ENCODE assay signal across 8 mouse cellular contexts in genomic region chr2:10049456-10049855, GRCm38 (mm10). TPM values are rescaled to one million over a fixed set of nuclear protein-coding genes. Genes with fewer than 3 reads are reported as not detected.
DNase-seq lines count a peak whose midpoint lies in the region; ATAC-seq and TF ChIP-seq lines count a peak whose summit lies in the region.

No protein-coding gene starts in this region.

- peak overlapping the region; percentile 88 for H3K4me2 ChIP-seq in forebrain, postnatal 0 days (ENCODE audit: low read depth)
- H3K4me2 ChIP-seq in liver, embryonic 16.5 days (ENCODE audit: low read depth, low read length) = peak overlapping the region; percentile 78

- H3K36me3 ChIP-seq in heart, embryonic 10.5 days = peaks cover 8% of the 10 kb centered on the region; the same call in 1 of the 2 replicates
- peaks cover 7% of the 10 kb centered on the region for H3K36me3 ChIP-seq in E14TG2a.4 (ENCODE audit: insufficient read depth, low read length)
- peaks cover 4% of the 10 kb centered on the region; the same call in 1 of the 2 replicates for H3K36me3 ChIP-seq in forebrain, postnatal 0 days (ENCODE audit: insufficient read depth)
- H3K36me3 ChIP-seq in liver, embryonic 16.5 days (ENCODE audit: control insufficient read depth, insufficient read depth) = no peaks in the 10 kb centered on the region

- H3K9me3 ChIP-seq in heart, embryonic 10.5 days = no peaks in the 10 kb centered on the region
- H3K9me3 ChIP-seq in E14TG2a.4 (ENCODE audit: low read length) = no peaks in the 10 kb centered on the region
- H3K9me3 ChIP-seq in forebrain, postnatal 0 days (ENCODE audit: low read length) = no peaks in the 10 kb centered on the region
- no peaks in the 10 kb centered on the region for H3K9me3 ChIP-seq in liver, embryonic 16.5 days (replicated peaks; ENCODE audit: control insufficient read depth, low read length)

- no peak for TF ChIP-seq CTCF in E14TG2a.4 (conservative IDR thresholded peaks at IDR 0.05; ENCODE audit: low read length)
- no peak for TF ChIP-seq CTCF in forebrain, postnatal 0 days (IDR thresholded peaks at IDR 0.05; ENCODE audit: low read depth)

- peaks cover 12% of the 10 kb centered on the region for H3K4me1 ChIP-seq in heart, embryonic 10.5 days
- H3K4me1 ChIP-seq in E14TG2a.4 (replicated peaks; ENCODE audit: low read depth, low read length) = peaks cover 19% of the 10 kb centered on the region
- H3K4me1 ChIP-seq in forebrain, postnatal 0 days (ENCODE audit: insufficient read depth) = no peaks in the 10 kb centered on the region; the same call in none of the 2 replicates
- H3K4me1 ChIP-seq in liver, embryonic 16.5 days (ENCODE audit: control insufficient read depth, low read depth, low read length) = peaks cover 13% of the 10 kb centered on the region

- no peak for ATAC-seq in forebrain, postnatal 0 days
- no peak for ATAC-seq in liver, embryonic 16.5 days (ENCODE audit: low read depth)

- peak overlapping the region; percentile 91 for H3K4me3 ChIP-seq in heart, embryonic 10.5 days
- peak overlapping the region; percentile 99 for H3K4me3 ChIP-seq in E14TG2a.4 (replicated peaks; ENCODE audit: low read length)
- peak overlapping the region; percentile 93 for H3K4me3 ChIP-seq in forebrain, postnatal 0 days (ENCODE audit: low read depth, low read length)
- H3K4me3 ChIP-seq in liver, embryonic 16.5 days (ENCODE audit: low read depth, low read length) = peak overlapping the region; percentile 82

- DNase-seq in heart, embryonic 10.5 days (ENCODE audit: low spot score) = no peak
- no peak for DNase-seq in heart, postnatal 36 days
- DNase-seq in forebrain, postnatal 0 days = no peak
- no peak for DNase-seq in right cerebral cortex, postnatal 10 days (ENCODE audit: low spot score in 2 of 2)
- DNase-seq in cerebellum, adult 11-12 months = no peak
- DNase-seq in lung, postnatal 4 days = no peak

- H3K27me3 ChIP-seq in heart, embryonic 10.5 days (ENCODE audit: insufficient read depth, poor library complexity, severe bottlenecking) = no peaks in the 10 kb centered on the region
- H3K27me3 ChIP-seq in E14TG2a.4 (ENCODE audit: insufficient read depth, low read length) = no peaks in the 10 kb centered on the region
- no peaks in the 10 kb centered on the region for H3K27me3 ChIP-seq in forebrain, postnatal 0 days (ENCODE audit: insufficient read depth, low read length)
- no peaks in the 10 kb centered on the region for H3K27me3 ChIP-seq in liver, embryonic 16.5 days (ENCODE audit: control insufficient read depth, insufficient read depth, low read depth, low read length)

- peak overlapping the region; percentile 75; the same call in 1 of the 2 replicates for H3K9ac ChIP-seq in forebrain, postnatal 0 days
- H3K9ac ChIP-seq in liver, embryonic 16.5 days (ENCODE audit: low read depth, low read length) = peak overlapping the region; percentile 53

- H3K27ac ChIP-seq in heart, embryonic 10.5 days = no peak overlapping the region
- H3K27ac ChIP-seq in forebrain, postnatal 0 days (ENCODE audit: low read depth, low read length) = no peak overlapping the region
- no peak overlapping the region; the same call in 1 of the 2 replicates for H3K27ac ChIP-seq in liver, embryonic 16.5 days (ENCODE audit: low read length)

- intact Hi-C loops in heart, postnatal 36 days (cut with DNase I) = loop anchor here (2.0 kb wide), 1 partner anchor 31 kb away; the partner anchor contains the start of genes Atp5c1 and Kin

- 18% methylated on average over 10 of the region's 10 CpGs for WGBS in heart, embryonic 10.5 days
- WGBS in forebrain, postnatal 0 days = 15% methylated on average over 10 of the region's 10 CpGs
- 8% methylated on average over 10 of the region's 10 CpGs for WGBS in liver, embryonic 16.5 days (ENCODE audit: insufficient replicate concordance)

RNA-seq across cellular contexts. Expression of gene Taf3, which starts 1.1 kb away (rescaled TPM):
- polyA plus RNA-seq in heart, embryonic 10.5 days (2016; fragmentation: Nextera tagmentation; extraction: Ambion mirVana) = 10.2 and 12.2 TPM in 2 replicates
- total RNA-seq in heart, postnatal 36 days (2021) = 1 to 10 TPM; 7.5 to 9.2 TPM
- 3.5 and 4.1 TPM in 2 replicates for total RNA-seq in forebrain, postnatal 0 days (2014; rRNA removed)
- polyA plus RNA-seq in forebrain, postnatal 0 days (2015; fragmentation: Nextera tagmentation; extraction: Ambion mirVana) = 6.2 and 9.6 TPM in 2 replicates
- polyA plus RNA-seq in liver, embryonic 16.5 days (2015; fragmentation: Nextera tagmentation; extraction: Ambion mirVana) = 5.7 and 6.1 TPM in 2 replicates

RNA-seq across cellular contexts. Expression of gene Atp5c1, which starts 30.9 kb away (rescaled TPM):
- polyA plus RNA-seq in heart, embryonic 10.5 days (2016; fragmentation: Nextera tagmentation; extraction: Ambion mirVana) = 853 and 1,049 TPM in 2 replicates
- total RNA-seq in heart, postnatal 36 days (2021) = 1,000 to 10,000 TPM; 1,521 to 1,571 TPM
- total RNA-seq in forebrain, postnatal 0 days (2014; rRNA removed) = 519 and 627 TPM in 2 replicates
- 663 and 775 TPM in 2 replicates for polyA plus RNA-seq in forebrain, postnatal 0 days (2015; fragmentation: Nextera tagmentation; extraction: Ambion mirVana)
- polyA plus RNA-seq in liver, embryonic 16.5 days (2015; fragmentation: Nextera tagmentation; extraction: Ambion mirVana) = 297 and 315 TPM in 2 replicates

RNA-seq across cellular contexts. Expression of gene Kin, which starts 30.9 kb away (rescaled TPM):
- polyA plus RNA-seq in heart, embryonic 10.5 days (2016; fragmentation: Nextera tagmentation; extraction: Ambion mirVana) = 22.9 and 30.7 TPM in 2 replicates
- total RNA-seq in heart, postnatal 36 days (2021) = 1 to 10 TPM; 7.6 to 9.2 TPM
- 14.6 and 17.9 TPM in 2 replicates for total RNA-seq in forebrain, postnatal 0 days (2014; rRNA removed)
- 14.1 and 17.5 TPM in 2 replicates for polyA plus RNA-seq in forebrain, postnatal 0 days (2015; fragmentation: Nextera tagmentation; extraction: Ambion mirVana)
- polyA plus RNA-seq in liver, embryonic 16.5 days (2015; fragmentation: Nextera tagmentation; extraction: Ambion mirVana) = 13.5 and 13.8 TPM in 2 replicates
